Mouse (Mus musculus) spleen, postnatal 4 days (tissue): ENCODE results near the gene Gucd1.
"Not testable (repeated sequence)": the region's sequence is repeated elsewhere in the genome, so short reads cannot be mapped to it uniquely, and the experiment has no call there.

Experiments
- DNase-seq, 2 experiments: peaks; one replicate each; pipeline ENCODE4 v3.0.0; 2022; ENCODE audit warnings: low spot score in 2 of 2

Gucd1 gene

GRCm38 (mm10) chr10:75438132-75438810 is 79.5 kb downstream of the Gucd1 start:
- no peak for DNase-seq

GRCm38 (mm10) chr10:75437284-75437683 is 80.5 kb downstream of the Gucd1 start:
- DNase-seq = no peak

GRCm38 (mm10) chr10:75436604-75437217 is 81.1 kb downstream of the Gucd1 start:
- peak; percentile 74 to 90 for DNase-seq

- DNase-seq = no peak
Observed at GRCm38 (mm10) chr10:75430633-75431032, 87.1 kb downstream of the Gucd1 start.

- DNase-seq = no peak
Observed at GRCm38 (mm10) chr10:75430147-75430537, 87.6 kb downstream of the Gucd1 start.

- DNase-seq = no peak
Observed at GRCm38 (mm10) chr10:75429522-75430146, 88.1 kb downstream of the Gucd1 start.

GRCm38 (mm10) chr10:75429004-75429380 is 88.8 kb downstream of the Gucd1 start:
- DNase-seq = no peak

- DNase-seq = no peak
Observed at GRCm38 (mm10) chr10:75428049-75429003, 89.4 kb downstream of the Gucd1 start.

GRCm38 (mm10) chr10:75424498-75424901 is 93.3 kb downstream of the Gucd1 start:
- no peak for DNase-seq

GRCm38 (mm10) chr10:75418747-75419146 is 99.0 kb downstream of the Gucd1 start:
- no peak for DNase-seq

GRCm38 (mm10) chr10:75417363-75418042 is 100.3 kb downstream of the Gucd1 start:
- DNase-seq = no peak

GRCm38 (mm10) chr10:75414925-75415324 is 102.8 kb downstream of the Gucd1 start:
- no peak for DNase-seq

GRCm38 (mm10) chr10:75412114-75413103 is 105.4 kb downstream of the Gucd1 start:
- DNase-seq = no peak

GRCm38 (mm10) chr10:75411343-75412113 is 106.2 kb downstream of the Gucd1 start:
- DNase-seq = not testable (repeated sequence)

- no peak for DNase-seq
Observed at GRCm38 (mm10) chr10:75407741-75408140, 110.0 kb downstream of the Gucd1 start.

GRCm38 (mm10) chr10:75406755-75407154 is 111.0 kb downstream of the Gucd1 start:
- no peak for DNase-seq

GRCm38 (mm10) chr10:75405916-75406315 is 111.9 kb downstream of the Gucd1 start:
- DNase-seq = no peak

- DNase-seq = no peak
Observed at GRCm38 (mm10) chr10:75400958-75401357, 116.8 kb downstream of the Gucd1 start, which contains the start of gene Upb1. Upb1 (plus strand) TSS chr10:75401115.

- no peak for DNase-seq
Observed at GRCm38 (mm10) chr10:75396966-75397365, 120.8 kb downstream of the Gucd1 start.
